Mouse (Mus musculus) bone marrow macrophage, adult 2 months (primary cell): ENCODE measurements around the gene Arrdc5.

Experiments
- CTCF ChIP-seq: IDR thresholded peaks from 2 replicates; pipeline ENCODE4 v1.5.1; 2012; ENCODE audit warnings: low read depth, mild to moderate bottlenecking, low read length, moderate library complexity
- POLR2A ChIP-seq: IDR thresholded peaks from 2 replicates; pipeline ENCODE4 v1.6.1; 2012; ENCODE audit warnings: mild to moderate bottlenecking, low read depth, low read length, borderline replicate concordance

GRCm38 (mm10) chr17:56340717-56341116 lies 40.6 kb upstream of the Arrdc5 start:
- TF ChIP-seq POLR2A (no peak), CTCF (no peak)
